8 mouse cellular contexts compared by ENCODE assay signal in genomic region chr1:37865401-37866215, GRCm38 (mm10). TPM values are rescaled to one million over a fixed set of nuclear protein-coding genes. Genes with fewer than 3 reads are reported as not detected.
DNase-seq lines count a peak whose midpoint lies in the region; ATAC-seq and TF ChIP-seq lines count a peak whose summit lies in the region.

No protein-coding gene starts in this region.

- no peaks in the 10 kb centered on the region; the same call in 1 of the 2 replicates for H3K4me1 ChIP-seq in kidney, adult 2 months (ENCODE audit: control insufficient read depth, insufficient read depth, low read length)
- 0 out of 2 replicates have a peak, but pooled peaks cover 3% of the 10 kb centered on the region for H3K4me1 ChIP-seq in brown adipose tissue, adult 24 weeks (ENCODE audit: control insufficient read depth, insufficient read depth, insufficient read length, low read length)
- H3K4me1 ChIP-seq in heart, embryonic 16.5 days (ENCODE audit: control insufficient read depth, insufficient read depth, low read length), result no peaks in the 10 kb centered on the region
- no peaks in the 10 kb centered on the region for H3K4me1 ChIP-seq in midbrain, embryonic 11.5 days (ENCODE audit: control insufficient read depth, insufficient read depth, low read length)

- no peak for DNase-seq in kidney, adult 2 months
- no peak for DNase-seq in kidney, postnatal 14 days
- DNase-seq in midbrain, embryonic 11.5 days (ENCODE audit: low spot score, missing footprints), result no peak
- DNase-seq in ovary, adult 18-20 months (ENCODE audit: low spot score), result no peak
- no peak for DNase-seq in kidney, postnatal 36 days
- DNase-seq in kidney, adult 11 months, result no peak

- WGBS in kidney, adult 2 months, result 10% methylated on average over 23 of the region's 23 CpGs
- WGBS in heart, embryonic 16.5 days, result 9% methylated on average over 23 of the region's 23 CpGs
- WGBS in midbrain, embryonic 11.5 days, result 12% methylated on average over 23 of the region's 23 CpGs

- no peaks in the 10 kb centered on the region for H3K36me3 ChIP-seq in kidney, adult 2 months (ENCODE audit: control insufficient read depth, insufficient read depth, low read length)
- H3K36me3 ChIP-seq in heart, embryonic 16.5 days (ENCODE audit: control insufficient read depth, insufficient read depth), result no peaks in the 10 kb centered on the region
- H3K36me3 ChIP-seq in midbrain, embryonic 11.5 days (ENCODE audit: control insufficient read depth, insufficient read depth, low read length), result no peaks in the 10 kb centered on the region

- peak overlapping the region; percentile 84 for H3K9ac ChIP-seq in heart, embryonic 16.5 days (ENCODE audit: low read length)
- peak overlapping the region; percentile 72 for H3K9ac ChIP-seq in midbrain, embryonic 11.5 days (ENCODE audit: low read length)

- no peaks in the 10 kb centered on the region for H3K27me3 ChIP-seq in kidney, adult 2 months (replicated peaks; ENCODE audit: control insufficient read depth, insufficient read depth, low read length)
- H3K27me3 ChIP-seq in heart, embryonic 16.5 days (ENCODE audit: control insufficient read depth, insufficient read depth, low read length), result no peaks in the 10 kb centered on the region
- H3K27me3 ChIP-seq in midbrain, embryonic 11.5 days (ENCODE audit: control insufficient read depth, insufficient read depth, low read length), result no peaks in the 10 kb centered on the region

- TF ChIP-seq POLR2A in kidney, adult 2 months (IDR thresholded peaks at IDR 0.05; ENCODE audit: low read depth, low read length), result no peak

- TF ChIP-seq CTCF in kidney, adult 2 months (conservative IDR thresholded peaks at IDR 0.05; ENCODE audit: insufficient read depth, insufficient read length, low read depth, low read length), result no peak

- no peak for ATAC-seq in heart, embryonic 16.5 days (replicated peaks; ENCODE audit: extremely low read depth, insufficient read depth, low FRiP score)
- ATAC-seq in midbrain, embryonic 11.5 days (ENCODE audit: low FRiP score), result no peak

- H3K4me3 ChIP-seq in kidney, adult 2 months (ENCODE audit: insufficient read depth, low read depth, low read length), result peak overlapping the region; percentile 62
- H3K4me3 ChIP-seq in brown adipose tissue, adult 24 weeks (ENCODE audit: insufficient read depth, low read depth, low read length), result peak overlapping the region; percentile 62
- H3K4me3 ChIP-seq in heart, embryonic 16.5 days (ENCODE audit: low read length), result peak overlapping the region; percentile 86
- H3K4me3 ChIP-seq in midbrain, embryonic 11.5 days (ENCODE audit: low read depth, low read length), result peak overlapping the region; percentile 60

- no peaks in the 10 kb centered on the region; the same call in 1 of the 2 replicates for H3K9me3 ChIP-seq in heart, embryonic 16.5 days (replicated peaks; ENCODE audit: control insufficient read depth, low read length)
- no peaks in the 10 kb centered on the region for H3K9me3 ChIP-seq in midbrain, embryonic 11.5 days (ENCODE audit: control insufficient read depth, low read length)

- H3K27ac ChIP-seq in kidney, adult 2 months (ENCODE audit: insufficient read depth, low read depth, low read length), result peak overlapping the region; percentile 52
- peak overlapping the region; percentile 54 for H3K27ac ChIP-seq in brown adipose tissue, adult 24 weeks (replicated peaks; ENCODE audit: low read depth, low read length)
- peak overlapping the region; percentile 92 for H3K27ac ChIP-seq in heart, embryonic 16.5 days (ENCODE audit: low read length)
- peak overlapping the region; percentile 64; the same call in 1 of the 2 replicates for H3K27ac ChIP-seq in midbrain, embryonic 11.5 days (ENCODE audit: low read depth, low read length)

- H3K4me2 ChIP-seq in heart, embryonic 16.5 days (ENCODE audit: low read depth, low read length), result peak overlapping the region; percentile 72
- H3K4me2 ChIP-seq in midbrain, embryonic 11.5 days, result peak overlapping the region; percentile 76

RNA-seq across cellular contexts. Expression of gene Tsga10, which starts 0.6 kb away (rescaled TPM):
- 0.71 and 0.72 TPM in 2 replicates for polyA plus RNA-seq in kidney, adult 2 months (2012; rRNA removed)
- 6.1 and 8.5 TPM in 2 replicates for polyA plus RNA-seq in brown adipose tissue, adult 24 weeks (2012; ENCODE audit: insufficient read depth, insufficient read length, missing spikeins)
- 4.4 and 4.9 TPM in 2 replicates for polyA plus RNA-seq in heart, embryonic 16.5 days (2015; fragmentation: Nextera tagmentation; extraction: Ambion mirVana)
- 19.8 and 21.1 TPM in 2 replicates for polyA plus RNA-seq in midbrain, embryonic 11.5 days (2014; fragmentation: Nextera tagmentation; extraction: Ambion mirVana)

RNA-seq across cellular contexts. Expression of gene Lipt1, which starts 5.9 kb away (rescaled TPM):
- 3.7 and 4.4 TPM in 2 replicates for polyA plus RNA-seq in kidney, adult 2 months (2012; rRNA removed)
- 29.3 and 30.5 TPM in 2 replicates for polyA plus RNA-seq in brown adipose tissue, adult 24 weeks (2012; ENCODE audit: insufficient read depth, insufficient read length, missing spikeins)
- polyA plus RNA-seq in heart, embryonic 16.5 days (2015; fragmentation: Nextera tagmentation; extraction: Ambion mirVana), result 9.8 and 10.6 TPM in 2 replicates
- polyA plus RNA-seq in midbrain, embryonic 11.5 days (2014; fragmentation: Nextera tagmentation; extraction: Ambion mirVana), result 8.9 and 9.3 TPM in 2 replicates

RNA-seq across cellular contexts. Expression of gene Mitd1, which starts 24.6 kb away (rescaled TPM):
- 3.9 and 6.2 TPM in 2 replicates for polyA plus RNA-seq in kidney, adult 2 months (2012; rRNA removed)
- polyA plus RNA-seq in brown adipose tissue, adult 24 weeks (2012; ENCODE audit: insufficient read depth, insufficient read length, missing spikeins), result 12.3 and 12.8 TPM in 2 replicates
- 11.1 and 13.5 TPM in 2 replicates for polyA plus RNA-seq in heart, embryonic 16.5 days (2015; fragmentation: Nextera tagmentation; extraction: Ambion mirVana)
- 27.7 and 27.8 TPM in 2 replicates for polyA plus RNA-seq in midbrain, embryonic 11.5 days (2014; fragmentation: Nextera tagmentation; extraction: Ambion mirVana)

RNA-seq across cellular contexts. Expression of gene Mrpl30, which starts 24.7 kb away (rescaled TPM):
- polyA plus RNA-seq in kidney, adult 2 months (2012; rRNA removed), result 67.7 and 97.4 TPM in 2 replicates
- polyA plus RNA-seq in brown adipose tissue, adult 24 weeks (2012; ENCODE audit: insufficient read depth, insufficient read length, missing spikeins), result 718 and 851 TPM in 2 replicates
- polyA plus RNA-seq in heart, embryonic 16.5 days (2015; fragmentation: Nextera tagmentation; extraction: Ambion mirVana), result 294 TPM in 2 replicates
- polyA plus RNA-seq in midbrain, embryonic 11.5 days (2014; fragmentation: Nextera tagmentation; extraction: Ambion mirVana), result 229 and 237 TPM in 2 replicates

RNA-seq across cellular contexts. Expression of gene Lyg2, which starts 50.7 kb away (rescaled TPM):
- polyA plus RNA-seq in kidney, adult 2 months (2012; rRNA removed), result not detected in 2 replicates
- not detected in 2 replicates for polyA plus RNA-seq in brown adipose tissue, adult 24 weeks (2012; ENCODE audit: insufficient read depth, insufficient read length, missing spikeins)
- not detected in 2 replicates for polyA plus RNA-seq in heart, embryonic 16.5 days (2015; fragmentation: Nextera tagmentation; extraction: Ambion mirVana)
- not detected in 2 replicates for polyA plus RNA-seq in midbrain, embryonic 11.5 days (2014; fragmentation: Nextera tagmentation; extraction: Ambion mirVana)
